Mouse (Mus musculus): ENCODE measurements around the gene Pde4a.
A peak's percentile ranks its signal among the peaks of the same experiment; 100 is the strongest.

Gene Pde4a

DNA sequence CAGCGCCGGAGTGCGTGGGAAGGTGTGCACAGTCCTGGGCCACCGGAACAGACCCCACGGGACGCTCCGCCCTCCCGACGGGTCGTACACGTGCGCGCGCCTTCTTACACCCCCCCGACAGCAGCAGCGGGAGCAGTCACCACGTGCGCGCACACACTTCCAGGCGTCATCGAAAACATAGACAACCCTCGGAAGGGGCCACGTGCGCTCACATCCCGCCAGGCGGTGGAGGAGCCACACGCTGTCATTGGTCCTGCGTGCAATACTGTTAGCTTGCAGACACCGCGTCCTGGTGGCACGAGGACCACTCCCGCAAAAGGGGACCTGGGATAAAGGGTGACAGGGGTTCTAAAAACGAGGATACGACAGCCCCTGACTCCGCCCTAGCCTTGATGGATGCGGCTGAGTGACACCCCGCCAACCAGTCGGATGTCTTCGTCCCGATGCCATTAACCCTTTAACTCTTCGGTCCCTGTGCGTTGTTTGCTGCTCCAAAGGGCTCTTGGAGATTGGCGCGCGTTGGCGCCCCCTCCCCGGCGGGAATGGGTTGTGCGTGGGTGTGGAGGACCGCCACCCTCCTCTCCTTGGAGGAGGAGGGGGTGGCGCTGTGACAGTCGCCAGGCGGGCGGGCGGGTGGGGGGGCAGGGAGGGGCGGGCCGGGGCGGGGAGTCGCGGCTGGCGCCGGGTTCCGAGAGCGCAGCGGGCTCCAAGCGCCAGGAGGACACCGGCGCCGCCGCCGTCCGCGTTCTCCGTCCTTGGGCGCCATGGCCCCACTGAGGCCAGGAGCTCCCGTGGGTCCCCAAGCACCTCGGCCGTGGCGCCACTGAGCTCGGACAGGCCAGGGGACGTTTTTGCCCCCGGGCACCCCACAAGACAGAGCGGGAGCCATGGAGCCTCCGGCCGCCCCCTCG lies at the start of gene Pde4a:
TSS of gene Pde4a (plus strand) at position 674 of the 911 bp plus-strand sequence.
- DNase-seq (ENCODE audit: low spot score): no peak

DNA sequence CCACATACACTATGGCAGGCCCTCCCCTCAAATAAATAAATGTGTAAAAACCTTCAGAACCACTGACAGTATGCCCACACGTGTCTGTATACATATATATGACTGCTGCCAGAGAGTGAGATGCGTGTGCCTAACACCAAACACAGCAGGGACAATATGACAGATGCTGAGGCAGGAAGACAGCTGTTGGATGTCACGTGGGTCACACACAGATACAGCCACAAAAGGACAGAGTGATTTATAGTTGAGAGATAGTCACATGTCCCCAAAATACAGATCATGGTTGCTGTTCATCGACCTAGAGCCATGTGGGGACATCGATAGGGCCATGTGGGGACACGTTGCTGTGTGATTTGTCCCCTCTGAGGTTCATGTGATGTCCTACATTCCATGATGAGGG lies 48.4 kb upstream of the Pde4a start:
- DNase-seq (ENCODE audit: low spot score): no peak

DNA sequence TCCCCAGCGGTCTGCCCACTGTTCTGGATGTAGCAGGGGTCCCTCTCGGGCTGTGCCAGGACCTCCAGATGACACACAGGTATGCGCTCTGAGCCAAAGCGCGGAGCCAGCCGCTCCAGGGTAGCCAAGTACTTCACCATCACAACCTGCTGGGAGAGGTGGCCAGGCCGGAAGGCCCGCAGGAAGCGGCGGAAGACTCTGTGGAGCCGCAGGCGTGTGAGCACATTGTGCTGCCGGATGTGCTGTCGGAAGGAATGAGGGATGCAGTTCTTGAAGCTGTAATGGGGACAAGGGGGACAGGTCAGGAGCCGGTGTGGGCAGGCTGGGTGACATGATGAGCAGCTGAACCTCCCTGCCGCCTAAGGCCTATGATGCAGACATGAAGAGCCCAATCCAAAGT lies 44.0 kb upstream of the Pde4a start:
- DNase-seq (ENCODE audit: low spot score): no peak

DNA sequence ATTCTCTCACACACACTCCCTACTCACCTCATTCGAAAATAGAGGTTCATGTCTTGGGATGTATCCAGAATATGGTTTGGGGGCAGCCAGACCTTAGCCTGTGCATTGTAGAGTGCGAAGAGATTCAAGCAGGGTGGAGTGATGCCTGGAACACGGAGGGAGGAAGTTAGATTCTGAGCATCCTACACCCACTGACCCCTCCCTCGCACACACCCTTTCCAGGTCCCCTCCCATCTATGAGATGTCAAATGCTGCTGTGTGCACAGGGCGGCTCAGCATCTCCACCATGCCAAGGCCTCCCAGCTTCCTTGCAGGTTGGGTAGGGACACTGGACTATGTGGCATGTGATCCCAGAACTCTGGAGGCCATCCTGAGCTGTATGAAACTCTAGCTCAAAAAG lies 40.7 kb upstream of the Pde4a start:
- DNase-seq (ENCODE audit: low spot score): no peak

DNA sequence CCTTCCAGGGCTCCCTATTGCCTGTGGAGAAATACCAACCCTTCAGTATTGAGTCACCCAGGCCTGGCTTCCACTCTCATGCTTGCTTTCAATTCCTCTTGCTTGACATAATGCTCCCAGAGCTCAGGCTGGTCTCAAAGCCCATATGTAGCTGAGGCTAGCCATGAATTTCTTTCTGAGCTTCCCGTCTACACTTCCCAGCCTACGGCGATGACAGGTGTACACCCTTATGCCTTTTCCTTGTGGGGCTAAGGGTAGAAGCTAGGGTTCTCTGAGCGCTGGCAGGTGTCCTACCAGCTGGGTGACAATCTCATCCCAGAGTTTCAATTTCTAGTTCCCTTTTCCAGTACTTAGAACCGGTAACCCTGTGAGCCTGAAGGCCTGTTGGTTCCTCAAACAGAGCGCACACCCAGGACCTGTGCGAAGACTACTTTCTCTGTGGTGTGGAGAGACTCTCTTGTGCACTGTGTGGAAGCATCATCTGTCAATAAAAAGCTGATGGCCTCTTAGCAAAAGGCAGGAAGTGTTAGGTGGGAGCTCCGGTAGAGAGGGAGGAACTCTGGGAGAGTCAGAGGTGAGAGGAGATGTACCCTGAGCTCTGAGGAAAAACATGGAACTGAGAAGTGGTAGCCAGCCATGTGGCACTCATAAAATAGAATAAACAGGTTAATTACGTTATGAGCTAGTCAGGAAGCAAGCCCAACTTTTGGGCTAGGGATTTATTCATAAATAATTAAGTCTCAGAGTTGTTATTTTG lies 39.8 kb upstream of the Pde4a start:
- DNase-seq (ENCODE audit: low spot score): no peak

DNA sequence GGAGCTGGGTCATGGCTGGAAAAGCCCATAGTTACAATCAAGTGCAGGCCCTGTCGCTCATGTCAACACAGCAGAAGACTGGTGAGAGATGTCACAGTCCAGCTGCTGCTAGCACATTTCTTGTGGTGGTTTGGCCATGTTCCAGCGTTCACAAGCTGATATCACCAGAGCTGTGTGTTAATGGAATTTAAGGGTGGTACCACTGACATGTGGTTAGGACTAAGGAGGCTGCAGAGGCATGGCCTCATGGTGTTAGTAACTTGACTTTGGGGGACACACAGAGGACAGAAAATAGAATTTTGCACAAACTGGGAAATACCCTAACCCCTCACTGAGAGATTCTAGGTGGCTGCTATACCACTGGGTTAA lies 39.3 kb upstream of the Pde4a start:
- no peak for DNase-seq (ENCODE audit: low spot score)

DNA sequence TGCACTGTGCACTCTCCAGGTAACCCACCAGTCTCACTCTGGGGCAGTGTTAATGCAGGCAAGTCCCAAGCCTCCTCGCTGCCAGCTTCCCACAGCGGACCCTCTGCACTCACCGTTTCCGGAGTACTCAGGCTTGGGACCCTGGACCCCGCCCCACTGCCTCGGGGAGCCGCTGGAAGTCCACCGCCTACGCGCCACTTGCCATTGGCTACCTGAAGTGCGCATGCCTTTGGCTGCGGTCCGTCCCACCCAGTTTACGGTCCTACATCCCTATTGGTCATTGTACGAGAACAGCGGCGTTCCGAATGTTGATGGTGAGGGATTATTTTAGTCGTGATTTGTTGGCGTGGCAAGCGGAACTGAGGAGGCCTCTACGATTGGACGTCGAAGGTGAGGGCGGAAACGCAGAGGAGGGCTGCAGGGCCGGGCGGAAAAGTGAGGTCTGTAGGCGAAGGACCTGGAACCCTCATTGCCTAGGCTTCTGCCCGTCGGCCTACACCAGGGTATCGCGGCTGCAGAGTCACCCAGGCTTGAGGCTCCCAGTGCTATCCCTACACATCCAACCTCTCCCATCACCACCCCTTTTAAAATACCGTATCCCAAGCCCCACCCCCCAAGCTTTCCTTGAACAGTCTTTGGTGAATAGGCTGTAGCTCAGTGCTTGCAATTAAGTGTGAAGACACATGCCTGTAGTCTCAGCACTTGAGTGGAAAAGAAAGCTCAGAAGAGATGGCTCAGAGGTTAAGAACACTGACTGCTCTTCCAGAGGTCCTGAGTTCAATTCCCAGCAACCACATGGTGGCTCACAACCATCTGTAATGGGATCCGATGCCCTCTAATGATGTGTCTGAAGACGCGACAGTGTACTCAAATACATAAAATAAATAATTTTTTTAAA lies 34.2 kb upstream of the Pde4a start, which contains the start of gene Tyk2:
TSS of gene Tyk2 (minus strand) at position 185 of the 898 bp plus-strand sequence.
- DNase-seq (ENCODE audit: low spot score): peak; percentile 93

DNA sequence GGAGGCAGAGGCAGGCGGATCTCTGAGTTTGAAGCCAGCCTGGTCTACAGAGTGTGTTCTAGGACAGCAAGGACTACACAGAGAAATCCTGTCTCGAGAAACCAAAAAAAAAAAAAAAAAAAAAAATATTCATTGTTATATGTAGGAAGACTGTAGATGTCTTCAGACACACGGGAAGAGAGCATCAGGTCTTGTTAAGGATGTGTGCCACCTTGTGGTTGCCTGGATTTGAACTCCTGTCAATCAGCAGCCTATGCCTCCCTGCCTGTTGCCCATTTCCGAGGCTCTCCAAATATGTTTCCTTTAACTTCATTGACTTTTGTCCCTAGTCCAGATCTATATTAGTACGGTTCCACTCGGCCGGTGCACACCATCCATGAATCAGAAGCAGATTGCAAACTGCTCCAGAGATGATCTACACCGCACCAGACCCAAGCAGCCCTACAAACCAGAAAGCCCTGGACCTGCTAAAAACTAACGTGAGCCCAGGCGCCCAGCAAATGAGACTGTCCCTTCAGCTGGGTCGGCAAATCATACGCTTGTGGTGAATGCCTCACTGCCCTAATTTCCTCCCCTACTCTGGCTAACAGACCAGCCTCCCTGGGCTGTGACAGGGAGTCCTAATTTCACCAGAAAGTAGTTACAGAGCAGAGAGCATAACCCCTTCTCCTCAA lies 33.3 kb upstream of the Pde4a start:
- no peak for DNase-seq (ENCODE audit: low spot score)

DNA sequence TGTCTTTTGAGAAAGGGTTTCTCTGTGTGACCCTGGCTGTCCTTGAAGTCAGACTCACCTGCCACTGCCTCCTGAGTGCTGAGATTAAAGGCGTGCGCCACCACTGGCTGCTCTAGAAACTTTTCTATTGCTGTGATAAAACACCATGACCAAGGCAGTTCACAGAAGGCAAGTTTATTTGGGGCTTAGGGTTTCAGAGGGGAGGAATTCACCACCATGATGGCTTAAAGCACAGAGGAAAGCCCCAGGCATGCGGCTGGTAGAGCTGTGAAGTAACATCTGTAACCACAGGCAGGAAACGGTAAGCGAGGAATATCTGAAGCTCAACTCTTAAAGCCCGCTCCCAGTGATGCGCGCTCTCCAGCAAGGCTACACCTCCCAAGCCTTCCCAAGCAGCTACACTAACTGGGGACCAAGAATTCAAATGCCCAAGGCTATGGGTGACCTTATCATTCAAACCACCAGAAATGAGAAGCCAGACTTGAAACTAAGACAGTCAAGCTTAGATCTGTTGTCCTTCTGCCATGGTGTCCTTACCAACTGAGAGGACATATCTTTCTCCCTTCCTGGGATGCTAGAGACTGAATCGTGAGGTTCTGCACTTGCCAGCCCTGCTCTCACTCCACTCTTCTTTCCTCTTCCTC lies 32.3 kb upstream of the Pde4a start:
- no peak for DNase-seq (ENCODE audit: low spot score)

DNA sequence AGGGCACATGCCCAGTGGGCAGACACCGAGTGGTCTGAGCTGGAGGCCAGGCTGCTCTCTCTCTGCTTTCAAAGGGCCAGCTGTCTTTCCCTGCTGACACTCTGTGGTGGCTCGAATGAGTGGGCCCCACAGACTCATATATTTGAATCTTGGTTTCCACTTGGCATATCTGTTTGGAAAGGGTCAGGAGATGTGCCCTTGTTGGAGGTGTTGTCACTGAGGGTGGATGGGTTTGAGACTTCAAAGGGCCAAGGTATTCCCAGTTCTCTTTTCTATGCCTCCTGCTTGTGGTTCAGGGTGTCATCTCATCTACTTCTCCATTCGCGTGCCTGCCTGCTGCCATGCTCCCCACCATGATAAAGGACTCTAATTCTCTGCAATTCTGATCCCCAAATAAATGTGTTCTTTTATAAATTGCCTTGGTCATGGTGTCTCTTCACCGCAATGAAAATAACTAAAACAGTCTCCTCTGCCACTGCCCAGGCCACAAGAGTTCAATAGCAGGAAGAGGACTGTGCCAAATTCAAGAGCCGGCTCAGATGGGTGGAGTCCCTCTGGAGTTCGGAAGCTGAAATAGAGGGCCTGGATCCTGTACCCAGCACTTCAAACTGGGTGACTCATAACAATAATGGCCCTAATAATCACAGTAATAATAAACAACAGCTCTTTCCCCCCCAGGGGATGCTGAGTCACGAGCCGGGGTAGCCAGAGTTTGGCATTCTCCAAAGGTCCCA lies 30.8 kb upstream of the Pde4a start:
- no peak for DNase-seq (ENCODE audit: low spot score)

DNA sequence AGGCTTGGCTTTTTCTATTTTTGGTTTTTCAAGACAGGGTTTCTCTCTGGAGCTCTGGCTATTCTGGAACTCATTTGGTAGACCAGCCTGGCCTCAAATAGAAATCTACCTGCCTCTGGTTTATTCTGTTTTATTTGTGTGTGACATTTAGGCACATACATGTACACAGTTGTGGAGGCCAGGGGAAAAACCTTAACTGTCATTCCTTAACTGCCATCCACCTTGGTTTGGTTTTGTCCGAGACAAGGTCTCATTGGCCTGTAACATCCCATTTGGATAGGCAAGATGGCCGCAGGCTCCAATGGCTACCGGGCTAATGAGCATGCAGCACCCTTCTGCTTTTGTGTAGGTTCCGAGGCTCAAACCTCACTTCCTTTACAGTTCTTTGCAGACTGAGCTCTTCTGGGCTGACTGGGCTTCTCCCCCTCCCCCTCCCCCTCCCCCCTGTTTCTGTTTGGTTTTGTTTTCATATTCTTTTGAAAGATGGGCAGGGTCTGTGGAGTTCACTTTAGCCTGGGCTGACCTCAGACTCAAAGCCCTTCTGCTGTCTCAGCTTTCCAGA lies 30.1 kb upstream of the Pde4a start:
- no peak for DNase-seq (ENCODE audit: low spot score)

DNA sequence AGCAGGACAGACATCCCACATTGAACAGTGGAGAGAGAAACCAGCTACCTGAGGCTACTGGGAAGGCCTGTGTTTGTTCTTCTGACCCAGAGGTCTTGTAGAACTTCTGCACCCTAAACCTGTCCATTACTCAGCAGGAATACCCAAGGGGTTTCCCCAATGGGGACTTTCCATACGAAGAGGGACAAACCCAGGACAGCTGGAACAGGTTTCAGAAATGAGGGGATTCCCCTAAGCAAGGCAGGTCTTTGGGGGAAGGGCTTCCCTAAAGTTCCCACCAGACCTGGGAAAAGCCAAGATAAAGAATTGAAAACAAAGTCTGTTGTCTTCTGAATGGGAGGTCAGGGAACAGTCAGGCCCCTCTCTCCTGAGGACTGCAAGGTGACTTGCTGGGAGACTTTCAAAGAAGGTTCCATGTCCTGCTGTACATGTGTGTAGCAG lies 29.6 kb upstream of the Pde4a start:
- DNase-seq (ENCODE audit: low spot score): no peak

DNA sequence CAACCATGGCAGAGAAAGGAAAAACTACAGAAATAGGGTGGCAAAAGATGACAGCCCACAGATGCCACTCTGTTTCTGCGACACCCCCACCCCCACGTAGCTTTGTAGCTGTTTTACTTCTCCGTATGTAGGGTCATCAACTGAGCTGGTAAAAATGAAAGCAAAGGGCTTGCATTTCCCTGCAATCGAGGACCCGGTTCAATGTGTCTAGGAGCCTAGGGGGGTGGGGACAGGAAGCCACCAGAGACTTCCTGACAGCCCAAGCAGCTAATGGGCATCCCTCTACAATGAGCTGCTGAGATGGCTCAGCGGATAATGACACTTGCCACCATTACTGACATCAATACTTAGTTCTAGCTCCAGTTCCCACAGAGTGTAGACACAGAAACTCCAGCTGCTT lies 29.1 kb upstream of the Pde4a start:
- DNase-seq (ENCODE audit: low spot score): no peak

DNA sequence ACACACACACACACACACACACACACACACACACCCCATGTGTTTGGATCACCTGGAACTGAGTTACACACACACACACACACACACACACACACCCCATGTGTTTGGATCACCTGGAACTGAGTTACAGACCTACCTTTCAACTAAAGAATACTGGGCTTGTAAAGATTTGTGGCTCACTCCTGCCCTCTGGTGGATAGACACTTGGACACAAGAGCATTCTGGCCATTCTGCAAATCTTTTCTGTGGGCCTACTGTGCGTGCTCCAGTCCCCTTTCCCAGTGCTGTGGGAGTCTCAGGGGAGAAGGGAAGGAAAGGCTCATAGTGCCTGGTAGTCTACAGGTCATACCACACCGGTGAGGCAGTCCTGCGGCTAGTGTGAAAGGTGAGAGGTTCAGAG lies 28.3 kb upstream of the Pde4a start:
- no peak for DNase-seq (ENCODE audit: low spot score)

DNA sequence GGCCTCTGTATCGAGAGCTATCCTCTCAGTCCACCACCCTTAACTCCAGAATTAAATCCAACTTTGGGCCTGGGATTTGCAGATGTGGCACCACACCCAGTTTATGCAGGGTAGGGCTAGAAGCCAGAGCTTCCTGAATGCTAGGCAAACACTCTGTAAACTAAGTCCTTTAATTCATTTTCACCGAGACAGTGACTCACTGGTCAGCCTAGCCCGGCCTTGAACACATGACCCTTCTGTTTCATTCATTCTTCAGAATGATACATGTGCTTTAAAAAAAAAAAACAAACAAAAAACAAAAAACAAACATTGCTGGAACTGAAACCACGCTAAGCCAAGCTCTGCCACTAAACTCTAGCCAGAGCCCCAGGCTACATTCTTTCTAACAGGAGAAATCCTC lies 27.1 kb upstream of the Pde4a start:
- DNase-seq (ENCODE audit: low spot score): no peak

DNA sequence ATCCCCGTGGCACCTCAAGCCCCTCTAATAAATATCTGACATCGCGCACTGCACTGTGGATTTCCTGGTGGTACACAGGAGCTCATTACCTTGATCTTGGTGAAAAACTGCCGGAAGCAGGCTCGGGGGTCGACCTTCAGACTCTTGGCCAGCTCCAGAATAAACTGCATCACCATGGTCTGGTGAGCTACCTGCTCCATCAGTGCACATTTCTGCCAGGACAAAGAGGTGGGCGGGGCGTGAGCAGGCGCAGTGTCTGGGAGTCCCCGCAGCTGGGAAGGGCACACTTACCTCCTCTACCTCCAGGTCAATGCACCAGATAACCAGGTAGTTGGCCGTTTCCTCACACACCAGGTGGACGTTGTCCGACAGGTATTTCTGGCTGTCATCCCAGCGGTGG lies 23.6 kb upstream of the Pde4a start:
- no peak for DNase-seq (ENCODE audit: low spot score)

DNA sequence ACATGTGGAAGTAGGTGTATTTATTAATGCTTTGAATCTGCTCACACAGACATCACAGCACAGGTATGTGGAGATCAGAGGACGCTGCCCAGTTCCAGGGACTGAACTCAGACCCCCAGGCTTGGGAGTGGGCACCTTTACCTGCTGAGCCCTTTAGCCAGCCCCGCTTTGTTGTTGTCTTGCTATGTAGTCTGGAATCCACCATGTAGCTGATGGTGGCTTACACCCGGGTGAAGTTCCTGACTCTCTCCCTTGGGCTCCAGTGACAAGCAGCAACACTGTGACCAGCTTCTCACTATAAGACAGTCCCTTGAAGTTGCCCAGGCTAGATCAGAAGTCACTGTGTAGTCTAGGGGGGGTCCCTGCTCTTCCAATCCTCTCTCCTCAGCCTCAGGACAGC lies 21.2 kb upstream of the Pde4a start:
- DNase-seq (ENCODE audit: low spot score): no peak

DNA sequence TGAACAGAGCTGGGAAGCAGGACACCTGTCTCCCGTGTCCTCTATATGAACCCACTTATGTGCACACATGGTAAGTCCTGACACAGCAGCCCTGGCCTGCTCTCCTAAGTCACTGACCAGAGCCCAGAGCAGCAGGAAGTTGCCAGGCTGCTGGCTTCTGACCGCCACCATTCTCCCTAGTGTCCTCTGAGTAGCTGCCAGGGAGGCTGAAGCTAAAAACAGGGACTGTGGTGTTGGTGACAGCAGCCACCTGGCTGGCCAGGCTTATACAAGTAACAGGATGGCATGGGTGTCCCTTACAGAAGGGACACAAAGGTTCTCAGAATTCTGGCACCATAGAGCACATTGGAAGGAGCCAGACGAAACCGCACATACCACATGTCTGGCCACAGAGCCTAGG lies 20.1 kb upstream of the Pde4a start:
- DNase-seq (ENCODE audit: low spot score): no peak

DNA sequence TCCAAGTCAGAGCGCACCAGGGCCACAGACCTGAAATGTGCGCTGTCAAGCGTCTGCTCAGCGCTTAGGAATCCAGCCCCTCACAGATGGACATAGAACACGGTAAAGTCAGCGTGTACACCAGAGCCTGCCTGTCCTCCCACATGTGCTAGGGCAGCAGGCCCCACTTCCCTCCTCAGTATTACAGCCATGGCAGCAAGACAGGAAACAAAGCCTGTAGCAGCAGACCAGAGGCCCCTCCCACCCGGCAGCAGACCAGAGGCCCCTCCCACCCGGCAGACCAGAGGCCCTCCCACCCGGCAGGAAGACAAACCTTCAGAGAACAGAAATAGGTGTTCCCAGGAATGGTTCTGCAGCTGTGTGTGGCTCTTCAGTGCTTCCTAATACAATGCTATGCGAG lies 18.8 kb upstream of the Pde4a start:
- DNase-seq (ENCODE audit: low spot score): no peak

DNA sequence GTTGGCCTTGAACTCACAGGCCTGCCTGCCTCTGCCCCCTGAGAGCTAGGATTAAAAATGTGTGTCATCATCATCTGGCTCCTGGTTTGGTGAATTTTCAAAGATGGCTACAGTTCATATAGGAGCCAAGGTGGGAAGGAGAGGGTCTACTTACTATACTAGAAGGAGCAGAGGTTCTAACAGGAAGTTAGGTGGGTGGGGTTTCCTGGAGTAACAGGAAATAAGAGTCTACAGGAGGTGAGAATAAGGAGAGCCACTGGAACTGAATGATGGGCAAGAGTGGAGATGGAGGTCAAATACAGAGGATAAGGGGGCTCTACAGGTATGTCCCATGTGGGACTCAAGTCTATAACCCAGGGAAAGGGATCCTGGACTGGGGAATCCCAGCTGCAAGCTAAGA lies 17.1 kb upstream of the Pde4a start:
- DNase-seq (ENCODE audit: low spot score): no peak
